Mouse (Mus musculus) liver, embryonic 13.5 days (tissue): ENCODE data around the gene Mtx3. TPM values are rescaled to one million over a fixed set of nuclear protein-coding genes. Genes with fewer than 3 reads are reported as not detected.

Experiments
- ATAC-seq: fragments of 200-750 bp; cut with Nextera tagmentation; 2 replicates; pipeline ENCODE4 v1.8.0; 2017; ENCODE audit warnings: low read depth, mild to moderate bottlenecking, moderate number of reproducible peaks, moderate library complexity
- DNase-seq: peaks from one replicate; pipeline ENCODE4 v3.0.0; 2022
- H3K27ac ChIP-seq: fragments of 300-500 bp; sonication (generic); 2 replicates; pipeline ENCODE4 v1.5.1; 2015; ENCODE audit warnings: moderate library complexity, mild to moderate bottlenecking, inconsistent platforms
- H3K27me3 ChIP-seq: fragments of 300-500 bp; sonication (generic); 2 replicates; pipeline ENCODE4 v1.6.1; 2015; ENCODE audit warnings: mild to moderate bottlenecking, inconsistent platforms
- H3K36me3 ChIP-seq: fragments of 300-500 bp; sonication (generic); 2 replicates; pipeline ENCODE4 v1.6.1; 2015; ENCODE audit warnings: mild to moderate bottlenecking, inconsistent platforms
- H3K4me1 ChIP-seq: fragments of 300-500 bp; sonication (generic); replicated peaks from 2 replicates; pipeline ENCODE4 v1.6.1; 2015; ENCODE audit warnings: inconsistent platforms
- H3K4me2 ChIP-seq: fragments of 300-500 bp; sonication (generic); 2 replicates; pipeline ENCODE4 v1.6.1; 2015; ENCODE audit warnings: inconsistent platforms, mild to moderate bottlenecking, moderate library complexity
- H3K4me3 ChIP-seq: fragments of 300-500 bp; sonication (generic); replicated peaks from 2 replicates; pipeline ENCODE4 v1.5.1; 2015; ENCODE audit warnings: mild to moderate bottlenecking, inconsistent platforms
- H3K9ac ChIP-seq: fragments of 300-500 bp; sonication (generic); 2 replicates; pipeline ENCODE4 v1.6.1; 2015; ENCODE audit warnings: mild to moderate bottlenecking, inconsistent platforms
- H3K9me3 ChIP-seq: fragments of 300-500 bp; sonication (generic); replicated peaks from 2 replicates; pipeline ENCODE4 v1.6.1; 2016; ENCODE audit warnings: inconsistent platforms
- WGBS: fragments of 180-500 bp; shearing (Covaris S2); methylation state at CpG from one replicate; pipeline ENCODE4 v1.1.7; 2015; ENCODE audit not compliant: insufficient replicate concordance; 5-methylcytosine and 5-hydroxymethylcytosine counted together
- polyA plus RNA-seq: library from polyadenylated mRNA; unstranded; fragments of >200 nt; fragmentation: Nextera tagmentation; extraction: Ambion mirVana; gene quantifications from 2 replicates; pipeline ENCODE4 v1.2.1, GENCODE M21; 2015

Gene Mtx3
- polyA plus RNA-seq, 1 experiment from 2014 or later, result 0.85 TPM

GRCm38 (mm10) chr13:92848002-92848401, 3.4 kb downstream of the Mtx3 start:
- peak overlapping the region; percentile 52 for H3K27ac ChIP-seq
- no peak overlapping the region for H3K4me3 ChIP-seq
- peak; percentile 54 for DNase-seq
- peaks cover 40% of the 10 kb centered on the region for H3K36me3 ChIP-seq
- H3K4me2 ChIP-seq, result peak overlapping the region; percentile 5; the same call in 1 of the 2 replicates
- H3K9ac ChIP-seq, result no peak overlapping the region
- WGBS, result 15% methylated on average over 5 of the region's 5 CpGs
- H3K9me3 ChIP-seq, result no peaks in the 10 kb centered on the region
- H3K4me1 ChIP-seq, result peaks cover 32% of the 10 kb centered on the region
- H3K27me3 ChIP-seq, result no peaks in the 10 kb centered on the region
- ATAC-seq, result peak; percentile 84

GRCm38 (mm10) chr13:92855901-92856300, 11.3 kb downstream of the Mtx3 start:
- 62% methylated on average over 4 of the region's 4 CpGs for WGBS
- no peaks in the 10 kb centered on the region for H3K27me3 ChIP-seq
- no peaks in the 10 kb centered on the region for H3K9me3 ChIP-seq
- peaks cover 22% of the 10 kb centered on the region for H3K36me3 ChIP-seq
- ATAC-seq (no peak), DNase-seq (no peak)
- no peaks in the 10 kb centered on the region; the same call in 1 of the 2 replicates for H3K4me1 ChIP-seq
- no peak overlapping the region for H3K27ac ChIP-seq
- H3K4me3 ChIP-seq, result no peak overlapping the region
- no peak overlapping the region for H3K9ac ChIP-seq
- H3K4me2 ChIP-seq, result no peak overlapping the region

DNA sequence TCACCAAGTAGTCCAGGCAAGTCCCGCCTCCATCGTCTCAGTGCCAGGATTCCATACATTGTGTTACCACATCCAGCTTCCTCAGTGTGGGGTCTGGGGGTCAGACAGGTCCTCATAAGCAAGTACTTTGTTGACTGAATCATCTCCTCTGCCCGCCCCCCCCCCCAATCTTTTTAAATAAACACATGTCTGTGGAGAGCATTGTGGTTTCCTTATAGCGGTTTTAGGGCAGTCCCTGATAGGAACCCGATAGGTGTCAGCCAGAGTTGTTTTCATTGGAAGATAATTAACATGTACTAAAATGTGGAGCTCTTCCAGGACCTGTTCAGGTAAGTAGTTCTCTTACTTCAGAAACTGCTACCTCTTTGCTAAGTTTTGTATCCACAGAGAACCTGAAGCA, 14.2 kb downstream of the Mtx3 start:
- peaks cover 8% of the 10 kb centered on the region for H3K36me3 ChIP-seq
- H3K27ac ChIP-seq, result no peak overlapping the region
- no peak for DNase-seq
- H3K4me3 ChIP-seq, result no peak overlapping the region
- no peak overlapping the region for H3K4me2 ChIP-seq
- no peak overlapping the region for H3K9ac ChIP-seq
- no peaks in the 10 kb centered on the region for H3K9me3 ChIP-seq
- H3K4me1 ChIP-seq, result no peaks in the 10 kb centered on the region; the same call in 1 of the 2 replicates
- no peak for ATAC-seq
- H3K27me3 ChIP-seq, result no peaks in the 10 kb centered on the region
- WGBS, result 32% methylated on average over 5 of the region's 5 CpGs

- DNase-seq (no peak), ATAC-seq (no peak)
- no peak overlapping the region for H3K9ac ChIP-seq
- no peaks in the 10 kb centered on the region; the same call in 1 of the 2 replicates for H3K4me1 ChIP-seq
- peaks cover 3% of the 10 kb centered on the region; the same call in 1 of the 2 replicates for H3K36me3 ChIP-seq
- H3K4me3 ChIP-seq, result no peak overlapping the region
- H3K27me3 ChIP-seq, result no peaks in the 10 kb centered on the region
- H3K27ac ChIP-seq, result no peak overlapping the region
- WGBS, result 63% methylated on average over 4 of the region's 4 CpGs
- no peaks in the 10 kb centered on the region for H3K9me3 ChIP-seq
- H3K4me2 ChIP-seq, result no peak overlapping the region
Measured at GRCm38 (mm10) chr13:92859959-92860358, 15.4 kb downstream of the Mtx3 start.

GRCm38 (mm10) chr13:92865358-92865757, 20.8 kb downstream of the Mtx3 start:
- Histone ChIP-seq H3K27me3 (no peaks in the 10 kb centered on the region), H3K9ac (no peak overlapping the region), H3K27ac (no peak overlapping the region), H3K4me1 (no peaks in the 10 kb centered on the region), H3K4me2 (no peak overlapping the region), H3K9me3 (no peaks in the 10 kb centered on the region), H3K36me3 (no peaks in the 10 kb centered on the region), H3K4me3 (no peak overlapping the region)
- DNase-seq (no peak), ATAC-seq (no peak)
- WGBS, result 64% methylated on average over 7 of the region's 7 CpGs

GRCm38 (mm10) chr13:92866680-92867079, 22.1 kb downstream of the Mtx3 start:
- no peak overlapping the region for H3K9ac ChIP-seq
- H3K36me3 ChIP-seq, result no peaks in the 10 kb centered on the region
- no peaks in the 10 kb centered on the region for H3K9me3 ChIP-seq
- H3K4me3 ChIP-seq, result no peak overlapping the region
- H3K27ac ChIP-seq, result no peak overlapping the region
- 40% methylated on average over 1 of the region's 1 CpGs for WGBS
- ATAC-seq (no peak), DNase-seq (no peak)
- no peaks in the 10 kb centered on the region for H3K4me1 ChIP-seq
- H3K4me2 ChIP-seq, result no peak overlapping the region
- H3K27me3 ChIP-seq, result no peaks in the 10 kb centered on the region

DNA sequence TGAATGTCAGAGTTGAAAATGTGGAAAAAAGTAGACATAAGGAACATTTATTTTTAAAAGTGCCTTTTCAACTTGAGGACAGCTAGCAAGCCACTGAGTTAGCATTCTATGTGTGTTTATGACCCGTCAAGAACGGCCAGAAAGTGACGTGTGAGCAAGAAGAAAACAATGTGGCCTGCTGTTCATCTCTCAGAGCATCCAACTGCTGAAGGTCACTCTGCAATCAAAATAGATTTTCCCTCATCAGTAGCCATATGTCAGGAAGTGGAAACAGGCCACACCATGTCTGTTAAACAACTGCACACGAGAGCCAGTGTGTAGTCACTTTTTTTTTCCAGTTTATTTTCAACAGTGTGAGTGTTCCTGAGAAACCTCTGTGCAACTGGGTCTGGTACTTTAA, 35.0 kb downstream of the Mtx3 start:
- ATAC-seq, result no peak
- 62% methylated on average over 4 of the region's 4 CpGs for WGBS

DNA sequence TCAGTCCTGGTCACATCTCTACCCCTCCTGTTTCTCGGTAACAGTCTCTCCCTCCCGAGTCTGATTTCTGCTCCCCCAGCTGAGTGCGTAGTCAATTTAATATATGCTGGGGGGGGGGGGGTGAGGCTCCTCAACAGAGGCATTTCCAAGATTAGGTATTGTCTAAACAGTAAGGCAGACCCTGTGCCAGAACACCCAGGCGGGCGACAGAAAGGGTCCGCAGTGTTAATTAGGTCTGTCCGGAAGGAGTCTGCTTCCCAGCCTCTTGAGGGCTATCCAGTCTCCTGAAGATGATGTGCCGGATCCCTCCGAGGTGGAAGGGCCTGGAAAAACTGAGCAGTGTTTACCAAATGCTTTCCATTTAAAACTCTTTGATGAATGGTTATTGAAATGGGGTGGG, 35.4 kb downstream of the Mtx3 start:
- H3K27ac ChIP-seq, result no peak overlapping the region
- H3K4me1 ChIP-seq, result no peaks in the 10 kb centered on the region
- ATAC-seq (no peak), DNase-seq (no peak)
- no peaks in the 10 kb centered on the region for H3K27me3 ChIP-seq
- H3K9ac ChIP-seq, result no peak overlapping the region
- no peaks in the 10 kb centered on the region for H3K9me3 ChIP-seq
- no peaks in the 10 kb centered on the region for H3K36me3 ChIP-seq
- H3K4me3 ChIP-seq, result no peak overlapping the region
- H3K4me2 ChIP-seq, result no peak overlapping the region
- WGBS, result 75% methylated on average over 9 of the region's 9 CpGs

More for the DNA sequence above, 35.0 kb downstream of the Mtx3 start:
- Histone ChIP-seq H3K9me3 (no peaks in the 10 kb centered on the region), H3K4me2 (no peak overlapping the region), H3K4me3 (no peak overlapping the region), H3K27ac (no peak overlapping the region), H3K36me3 (no peaks in the 10 kb centered on the region), H3K9ac (no peak overlapping the region), H3K27me3 (no peaks in the 10 kb centered on the region), H3K4me1 (no peaks in the 10 kb centered on the region)
- no peak for DNase-seq

- Histone ChIP-seq H3K4me2 (no peak overlapping the region), H3K9me3 (no peaks in the 10 kb centered on the region), H3K36me3 (no peaks in the 10 kb centered on the region), H3K9ac (no peak overlapping the region), H3K4me1 (no peaks in the 10 kb centered on the region), H3K27me3 (no peaks in the 10 kb centered on the region), H3K27ac (no peak overlapping the region), H3K4me3 (no peak overlapping the region)
- ATAC-seq (no peak), DNase-seq (no peak)
Measured at GRCm38 (mm10) chr13:92880589-92880988, 36.0 kb downstream of the Mtx3 start.

- DNase-seq (no peak), ATAC-seq (no peak)
- 66% methylated on average over 9 of the region's 9 CpGs for WGBS
- no peaks in the 10 kb centered on the region for H3K4me1 ChIP-seq
- H3K27me3 ChIP-seq, result no peaks in the 10 kb centered on the region
- no peak overlapping the region for H3K4me3 ChIP-seq
- no peak overlapping the region for H3K4me2 ChIP-seq
- no peak overlapping the region for H3K9ac ChIP-seq
- no peaks in the 10 kb centered on the region for H3K36me3 ChIP-seq
- no peak overlapping the region for H3K27ac ChIP-seq
- H3K9me3 ChIP-seq, result no peaks in the 10 kb centered on the region
Measured at GRCm38 (mm10) chr13:92882271-92882985, 37.9 kb downstream of the Mtx3 start.

- Histone ChIP-seq H3K27me3 (no peaks in the 10 kb centered on the region), H3K9ac (no peak overlapping the region), H3K4me3 (no peak overlapping the region), H3K9me3 (no peaks in the 10 kb centered on the region), H3K36me3 (no peaks in the 10 kb centered on the region), H3K4me1 (no peaks in the 10 kb centered on the region), H3K4me2 (no peak overlapping the region), H3K27ac (no peak overlapping the region)
- DNase-seq (no peak), ATAC-seq (no peak)
- 66% methylated on average over 7 of the region's 7 CpGs for WGBS
Measured at GRCm38 (mm10) chr13:92882986-92883720, 38.6 kb downstream of the Mtx3 start.

GRCm38 (mm10) chr13:92884206-92884605, 39.6 kb downstream of the Mtx3 start:
- Histone ChIP-seq H3K9ac (no peak overlapping the region), H3K36me3 (no peaks in the 10 kb centered on the region), H3K4me2 (no peak overlapping the region), H3K27me3 (no peaks in the 10 kb centered on the region), H3K9me3 (no peaks in the 10 kb centered on the region), H3K4me1 (no peaks in the 10 kb centered on the region), H3K27ac (no peak overlapping the region), H3K4me3 (no peak overlapping the region)
- ATAC-seq (no peak), DNase-seq (no peak)
- WGBS, result 61% methylated on average over 1 of the region's 1 CpGs
